Comparison of ENCODE assay signal across 10 mouse cellular contexts in genomic region chr6:100731996-100732375, GRCm38 (mm10). TPM values are rescaled to one million over a fixed set of nuclear protein-coding genes. Genes with fewer than 3 reads are reported as not detected.
DNase-seq lines count a peak whose midpoint lies in the region; ATAC-seq lines count a peak whose summit lies in the region.
"Had no signal": no experiment of that assay in that cellular context is flagged by ENCODE, and none has a peak within 500 bp of the region (broad histone marks: within the 10 kb centered on the region; RNA-seq: fewer than 3 reads in every experiment).

No protein-coding gene starts in this region.

- peak; percentile 24 for DNase-seq in embryonic facial prominence, embryonic 10.5 days (ENCODE audit: low spot score)
- DNase-seq in layer of hippocampus, adult 9-11 months: peak; percentile 34
- DNase-seq in spleen, adult 18-20 months: no peak

- no peaks in the 10 kb centered on the region for H3K27me3 ChIP-seq in intestine, embryonic 16.5 days (replicated peaks; ENCODE audit: control insufficient read depth, insufficient read depth, low read length)
- H3K27me3 ChIP-seq in intestine, embryonic 15.5 days (replicated peaks): no peaks in the 10 kb centered on the region
- H3K27me3 ChIP-seq in embryonic facial prominence, embryonic 10.5 days (replicated peaks; ENCODE audit: low read depth, poor library complexity, severe bottlenecking): no peaks in the 10 kb centered on the region
- H3K27me3 ChIP-seq in heart, embryonic 15.5 days: no peaks in the 10 kb centered on the region
- H3K27me3 ChIP-seq in hindbrain, embryonic 13.5 days: no peaks in the 10 kb centered on the region
- H3K27me3 ChIP-seq: neural tube, embryonic 12.5 days had no signal

- H3K9ac ChIP-seq in intestine, embryonic 16.5 days (ENCODE audit: low read depth, low read length): no peak overlapping the region
- no peak overlapping the region for H3K9ac ChIP-seq in intestine, embryonic 15.5 days
- H3K9ac ChIP-seq in heart, embryonic 15.5 days: no peak overlapping the region
- no peak overlapping the region for H3K9ac ChIP-seq in hindbrain, embryonic 13.5 days
- H3K9ac ChIP-seq: neural tube, embryonic 12.5 days had no signal

- no peak overlapping the region for H3K27ac ChIP-seq in intestine, embryonic 16.5 days (ENCODE audit: low read length)
- no peak overlapping the region for H3K27ac ChIP-seq in intestine, embryonic 15.5 days
- H3K27ac ChIP-seq in embryonic facial prominence, embryonic 10.5 days (replicated peaks): peak overlapping the region; percentile 65
- H3K27ac ChIP-seq in heart, embryonic 15.5 days: peak overlapping the region; percentile 67
- no peak overlapping the region for H3K27ac ChIP-seq in hindbrain, embryonic 13.5 days
- H3K27ac ChIP-seq: neural tube, embryonic 12.5 days had no signal

- WGBS in intestine, embryonic 16.5 days: 67% methylated on average over 9 of the region's 9 CpGs
- WGBS in intestine, embryonic 15.5 days: 65% methylated on average over 9 of the region's 9 CpGs
- 65% methylated on average over 9 of the region's 9 CpGs for WGBS in embryonic facial prominence, embryonic 10.5 days
- WGBS in heart, embryonic 15.5 days: 55% methylated on average over 9 of the region's 9 CpGs
- WGBS in hindbrain, embryonic 13.5 days: 81% methylated on average over 9 of the region's 9 CpGs

- ATAC-seq in intestine, embryonic 16.5 days: no peak
- no peak for ATAC-seq in intestine, embryonic 15.5 days
- ATAC-seq in heart, embryonic 15.5 days (replicated peaks; ENCODE audit: insufficient number of reproducible peaks, insufficient read depth, low FRiP score, low read depth): no peak
- 0 out of 2 replicates have a peak, but pooled peaks have one; percentile 38 for ATAC-seq in megakaryocyte, adult 5-6 weeks (ENCODE audit: poor library complexity, severe bottlenecking)
- ATAC-seq in hindbrain, embryonic 13.5 days (ENCODE audit: low FRiP score): no peak

- H3K36me3 ChIP-seq in intestine, embryonic 16.5 days (ENCODE audit: control insufficient read depth, insufficient read depth, low read length): no peaks in the 10 kb centered on the region
- H3K36me3 ChIP-seq in intestine, embryonic 15.5 days: no peaks in the 10 kb centered on the region
- 0 out of 2 replicates have a peak, but pooled peaks cover 4% of the 10 kb centered on the region for H3K36me3 ChIP-seq in embryonic facial prominence, embryonic 10.5 days (replicated peaks)
- H3K36me3 ChIP-seq in heart, embryonic 15.5 days: no peaks in the 10 kb centered on the region
- H3K36me3 ChIP-seq in hindbrain, embryonic 13.5 days: no peaks in the 10 kb centered on the region
- H3K36me3 ChIP-seq: neural tube, embryonic 12.5 days had no signal

- no peaks in the 10 kb centered on the region for H3K9me3 ChIP-seq in intestine, embryonic 16.5 days (ENCODE audit: control insufficient read depth, low read length)
- no peaks in the 10 kb centered on the region for H3K9me3 ChIP-seq in intestine, embryonic 15.5 days
- H3K9me3 ChIP-seq in embryonic facial prominence, embryonic 10.5 days: no peaks in the 10 kb centered on the region
- no peaks in the 10 kb centered on the region for H3K9me3 ChIP-seq in heart, embryonic 15.5 days (replicated peaks)
- H3K9me3 ChIP-seq in hindbrain, embryonic 13.5 days: no peaks in the 10 kb centered on the region
- H3K9me3 ChIP-seq: neural tube, embryonic 12.5 days had no signal

- H3K4me1 ChIP-seq in intestine, embryonic 16.5 days (ENCODE audit: control insufficient read depth, insufficient read depth, low read length): no peaks in the 10 kb centered on the region
- H3K4me1 ChIP-seq in intestine, embryonic 15.5 days (replicated peaks): no peaks in the 10 kb centered on the region
- H3K4me1 ChIP-seq in embryonic facial prominence, embryonic 10.5 days: peaks cover 34% of the 10 kb centered on the region
- H3K4me1 ChIP-seq in heart, embryonic 15.5 days (replicated peaks): peaks cover 6% of the 10 kb centered on the region; the same call in 1 of the 2 replicates
- H3K4me1 ChIP-seq in hindbrain, embryonic 13.5 days (replicated peaks): 0 out of 2 replicates have a peak, but pooled peaks cover 7% of the 10 kb centered on the region
- H3K4me1 ChIP-seq: neural tube, embryonic 12.5 days had no signal

- no peak overlapping the region for H3K4me3 ChIP-seq in intestine, embryonic 16.5 days (ENCODE audit: low read length)
- no peak overlapping the region for H3K4me3 ChIP-seq in intestine, embryonic 15.5 days (replicated peaks)
- no peak overlapping the region for H3K4me3 ChIP-seq in embryonic facial prominence, embryonic 10.5 days
- H3K4me3 ChIP-seq in heart, embryonic 15.5 days: peak overlapping the region; percentile 2; the same call in 1 of the 2 replicates
- no peak overlapping the region for H3K4me3 ChIP-seq in hindbrain, embryonic 13.5 days
- H3K4me3 ChIP-seq: neural tube, embryonic 12.5 days had no signal

- 0 out of 2 replicates have a peak overlapping the region, but pooled peaks have one; percentile 0 for H3K4me2 ChIP-seq in intestine, embryonic 16.5 days (ENCODE audit: low read depth, low read length)
- no peak overlapping the region for H3K4me2 ChIP-seq in intestine, embryonic 15.5 days (replicated peaks)
- H3K4me2 ChIP-seq in heart, embryonic 15.5 days: no peak overlapping the region
- no peak overlapping the region for H3K4me2 ChIP-seq in hindbrain, embryonic 13.5 days
- H3K4me2 ChIP-seq: neural tube, embryonic 12.5 days had no signal

RNA-seq across cellular contexts. Expression of gene Gxylt2, which starts 27.5 kb away (rescaled TPM):
- polyA plus RNA-seq in intestine, embryonic 16.5 days (2015; fragmentation: Nextera tagmentation; extraction: Ambion mirVana): 0.32 and 0.54 TPM in 2 replicates
- polyA plus RNA-seq in intestine, embryonic 15.5 days (2015; fragmentation: Nextera tagmentation; extraction: Ambion mirVana): 0.87 and 1.1 TPM in 2 replicates
- polyA plus RNA-seq in embryonic facial prominence, embryonic 10.5 days (2016; fragmentation: Nextera tagmentation; extraction: Ambion mirVana): 2.2 and 3.6 TPM in 2 replicates
- polyA plus RNA-seq in heart, embryonic 15.5 days (2015; fragmentation: Nextera tagmentation; extraction: Ambion mirVana): 5.0 and 6.3 TPM in 2 replicates
- not detected in 2 replicates for total RNA-seq in megakaryocyte, adult 5-6 weeks (2015)
- not detected in 2 replicates for total RNA-seq in megakaryocyte, adult 5-6 weeks (2017)
- polyA plus RNA-seq in hindbrain, embryonic 13.5 days (2015; fragmentation: Nextera tagmentation; extraction: Ambion mirVana): 2.2 TPM in 2 replicates
- total RNA-seq: MEL had no signal

Comparison
In these comparisons a context has a peak if more than half of its experiments do, and no peak if none do; other contexts are left out.
1. H3K27ac ChIP-seq: peak in embryonic facial prominence, embryonic 10.5 days (single experiment) and heart, embryonic 15.5 days (single experiment); none in intestine, embryonic 16.5 days (single experiment), intestine, embryonic 15.5 days (single experiment) and hindbrain, embryonic 13.5 days (single experiment).
2. DNase-seq: peak in embryonic facial prominence, embryonic 10.5 days (single experiment) and layer of hippocampus, adult 9-11 months (single experiment); none in spleen, adult 18-20 months (0 of 2).